Mouse (Mus musculus) cerebellum, postnatal 14 days (tissue): ENCODE measurements at regions not wholly inside any gene's neighbourhood (a gene's known extent, or its start where the extent isn't known, plus 50 kb on each side); places are given as distances from the start of the nearest gene placed in this dataset.
A peak's percentile ranks its signal among the peaks of the same experiment; 100 is the strongest.

Experiments used
- DNase-seq, 2 experiments: peaks; one replicate each; pipeline ENCODE4 v3.0.0; 2021; ENCODE audit warnings: mixed read lengths in 2 of 2

GRCm38 (mm10) chr9:103924641-103925040 lies 77.7 kb upstream of the Nphp3 start:
- no peak for DNase-seq

DNA sequence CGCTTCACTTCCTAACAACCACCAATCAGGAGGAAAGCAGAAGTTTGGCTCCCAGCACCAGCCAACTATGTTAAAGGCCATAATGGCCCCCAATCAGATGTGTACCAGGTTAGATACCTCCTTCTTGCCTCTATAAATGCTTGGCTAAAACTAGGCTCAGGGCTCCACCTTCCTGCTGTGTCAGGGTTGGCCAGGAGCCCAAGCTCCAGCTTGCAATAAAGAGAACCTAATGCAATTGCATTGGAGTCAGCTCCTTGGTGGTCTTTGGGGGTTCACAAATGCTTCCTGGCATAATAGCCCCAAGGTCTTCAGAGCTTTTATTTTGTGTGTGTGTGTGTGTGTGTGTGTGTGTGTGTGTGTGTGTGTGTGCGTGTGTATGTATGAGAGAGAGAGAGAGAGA lies 76.9 kb upstream of the Nphp3 start:
- peak; percentile 73 to 76 for DNase-seq

GRCm38 (mm10) chr9:103928744-103929527 lies 73.4 kb upstream of the Nphp3 start:
- no peak for DNase-seq

DNA sequence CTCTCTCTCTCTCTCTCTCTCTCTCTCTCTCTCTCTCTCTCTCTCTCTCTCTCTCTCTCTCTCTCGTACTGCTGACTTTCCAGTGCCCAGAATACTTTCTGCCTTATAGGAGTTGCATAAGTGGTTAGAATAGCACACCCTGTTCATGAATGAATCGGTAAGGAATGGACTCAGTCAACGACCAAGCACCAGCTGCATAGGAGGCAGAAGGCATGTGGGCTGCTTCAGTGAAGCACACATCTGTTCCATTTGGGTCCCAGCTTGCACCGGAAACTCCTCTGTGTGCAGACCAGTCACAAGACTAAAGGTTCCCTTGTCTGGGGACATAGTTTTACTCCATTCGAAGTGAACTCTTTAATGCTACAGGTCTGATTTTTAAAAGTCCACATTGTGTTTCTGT lies 64.3 kb upstream of the Nphp3 start:
- no peak for DNase-seq

- no peak for DNase-seq
Observed at GRCm38 (mm10) chr9:103940010-103940409, 62.3 kb upstream of the Nphp3 start.

- peak; percentile 28 to 68 for DNase-seq
Observed at GRCm38 (mm10) chr9:103940506-103940905, 61.8 kb upstream of the Nphp3 start.

GRCm38 (mm10) chr9:103941176-103941900 lies 61.0 kb upstream of the Nphp3 start:
- DNase-seq = no peak

GRCm38 (mm10) chr9:103941901-103942260 lies 60.5 kb upstream of the Nphp3 start:
- DNase-seq = no peak

DNA sequence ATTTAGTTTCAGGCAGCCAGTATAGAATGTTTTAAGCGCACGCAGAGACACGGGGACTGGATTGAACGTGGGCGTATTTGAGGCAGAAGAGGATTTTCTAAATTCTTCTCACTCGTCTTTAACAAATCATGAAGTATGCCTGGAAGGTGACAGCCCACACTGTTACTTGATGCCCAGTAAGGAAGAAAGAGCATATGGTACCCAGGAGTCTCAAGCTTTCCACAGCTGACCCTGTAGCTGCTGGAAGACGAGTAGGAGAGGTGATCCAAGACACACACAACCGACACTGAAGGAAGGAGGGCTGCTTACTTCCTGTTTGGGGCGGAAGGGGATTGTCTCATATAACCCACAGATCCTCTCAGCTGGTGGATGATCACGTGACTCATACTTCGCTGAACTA lies 56.9 kb upstream of the Nphp3 start:
- DNase-seq = no peak

- DNase-seq = peak; percentile 31 to 36
Observed at GRCm38 (mm10) chr9:103951799-103952198, 50.5 kb upstream of the Nphp3 start.
